Mouse (Mus musculus) CH12.LX (cell line): ENCODE data around the gene Ppp1r12a.

Experiments
- ELF1 ChIP-seq: IDR thresholded peaks from 2 replicates; pipeline ENCODE4 v1.6.1; 2014; ENCODE audit warnings: low read depth, mild to moderate bottlenecking, inconsistent platforms, low read length, improper control_type of control experiment
- EP300 ChIP-seq: IDR thresholded peaks from 2 replicates; pipeline ENCODE4 v1.6.1; 2011; ENCODE audit warnings: low read length, improper control_type of control experiment
- ETS1 ChIP-seq: conservative IDR thresholded peaks from 2 replicates; pipeline ENCODE4 v1.6.1; 2012; ENCODE audit warnings: low read depth, mild to moderate bottlenecking, inconsistent platforms, low read length, improper control_type of control experiment, moderate library complexity
- IRF4 ChIP-seq: IDR thresholded peaks from 2 replicates; pipeline ENCODE4 v1.6.1; 2014; ENCODE audit warnings: low read depth, mild to moderate bottlenecking, inconsistent platforms, low read length, improper control_type of control experiment
- MYC ChIP-seq: IDR thresholded peaks from 2 replicates; pipeline ENCODE4 v1.6.1; 2011; ENCODE audit warnings: low read depth, mild to moderate bottlenecking, improper control_type of control experiment, low read length
- SIN3A ChIP-seq: IDR thresholded peaks from 2 replicates; pipeline ENCODE4 v1.6.1; 2012; ENCODE audit warnings: low read length, improper control_type of control experiment, inconsistent platforms

DNA sequence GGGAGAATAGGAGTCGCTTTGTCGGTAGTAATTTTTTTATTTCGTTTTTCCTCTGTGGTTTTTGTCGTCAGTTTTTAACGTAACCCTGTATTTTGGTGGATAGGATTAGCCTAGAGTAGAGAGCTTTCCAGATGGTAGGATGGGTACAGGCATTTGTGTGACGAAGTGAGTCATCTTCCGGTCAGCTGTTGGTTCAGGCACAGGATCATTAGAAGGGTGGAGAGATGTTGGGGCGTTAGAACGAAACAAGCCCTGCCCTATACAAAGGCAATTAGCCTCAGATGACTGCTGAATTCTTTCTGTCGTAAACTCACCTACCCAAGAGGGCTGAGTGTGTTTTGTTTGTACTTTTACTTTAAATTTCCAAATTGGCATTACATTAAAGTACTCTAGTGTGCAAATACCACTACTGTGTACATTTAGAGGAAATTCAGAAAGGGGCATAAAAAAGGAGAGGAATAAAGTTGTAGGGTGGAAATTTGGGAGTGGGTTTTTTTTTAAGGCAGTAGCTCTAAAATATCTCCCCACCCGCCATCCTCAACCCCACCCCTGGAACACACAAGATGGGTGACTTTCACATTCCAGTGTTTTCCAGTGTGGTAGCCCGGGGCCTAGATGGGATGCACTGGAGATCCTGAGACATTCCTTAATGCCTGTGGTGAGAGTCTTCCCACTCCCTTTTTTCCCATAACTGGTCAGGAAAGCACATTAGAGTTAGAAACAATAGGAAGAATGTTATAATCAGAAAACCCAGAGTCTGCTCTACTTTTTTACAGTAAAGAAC, 129.9 kb downstream of the Ppp1r12a start:
- TF ChIP-seq IRF4, result no peak
- TF ChIP-seq SIN3A, result no peak
- no peak for TF ChIP-seq EP300
- TF ChIP-seq ETS1, result no peak
- no peak for TF ChIP-seq MYC
- TF ChIP-seq ELF1, result no peak
